In the genomic region with DNA sequence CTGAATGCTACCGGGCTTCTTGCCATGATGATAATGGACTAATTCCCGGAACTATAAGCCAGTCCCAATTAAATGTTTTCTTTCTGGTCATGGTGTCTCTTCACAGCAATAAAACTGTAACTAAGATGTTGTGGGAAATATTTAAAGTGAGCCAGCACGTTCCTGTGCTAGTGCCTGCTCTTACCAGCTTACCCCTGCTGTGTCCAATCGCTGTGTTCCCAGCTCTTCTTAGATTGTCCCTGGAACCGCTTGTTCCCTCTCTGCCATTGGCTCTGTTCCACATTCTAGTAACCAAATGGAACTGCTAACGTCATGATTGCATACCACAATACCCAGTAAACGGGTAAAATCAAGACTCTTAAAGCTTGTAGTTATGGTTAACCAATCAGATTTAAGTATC, we compare ENCODE assay signal across 34 mouse cellular contexts.
"Had no signal": no experiment of that assay in that cellular context is flagged by ENCODE, and none has a peak within 500 bp of the region (broad histone marks: within the 10 kb centered on the region; RNA-seq: fewer than 3 reads in every experiment).

No protein-coding gene starts in this region.

- H3K27ac ChIP-seq: heart, embryonic 13.5 days; heart, embryonic 15.5 days; hindbrain, embryonic 10.5 days; hindbrain, embryonic 12.5 days; hindbrain, embryonic 13.5 days; hindbrain, embryonic 14.5 days; hindbrain, embryonic 15.5 days; hindbrain, postnatal 0 days; intestine, embryonic 15.5 days; kidney, embryonic 15.5 days; kidney, postnatal 0 days; layer of hippocampus, adult 2 months; left cerebral cortex, adult 2 months had no signal

- H3K4me3 ChIP-seq: heart, embryonic 12.5 days; heart, embryonic 13.5 days; heart, embryonic 15.5 days; hindbrain, embryonic 10.5 days; hindbrain, embryonic 12.5 days; hindbrain, embryonic 13.5 days; hindbrain, embryonic 15.5 days; intestine, embryonic 15.5 days; kidney, embryonic 15.5 days; layer of hippocampus, adult 2 months; left cerebral cortex, adult 2 months had no signal

- ATAC-seq: hindbrain, embryonic 16.5 days; hindbrain, postnatal 0 days; inflammation-experienced regulatory T-cells, adult 6 months; intestine, embryonic 15.5 days; intestine, embryonic 16.5 days; intestine, postnatal 0 days had no signal

- H3K36me3 ChIP-seq: heart, embryonic 12.5 days; heart, embryonic 13.5 days; heart, embryonic 15.5 days; hindbrain, embryonic 10.5 days; hindbrain, embryonic 12.5 days; hindbrain, embryonic 13.5 days; hindbrain, embryonic 15.5 days; intestine, embryonic 15.5 days; kidney, embryonic 15.5 days had no signal

- H3K4me1 ChIP-seq: heart, embryonic 12.5 days; heart, embryonic 13.5 days; heart, embryonic 15.5 days; hindbrain, embryonic 10.5 days; hindbrain, embryonic 12.5 days; hindbrain, embryonic 13.5 days; hindbrain, embryonic 15.5 days; intestine, embryonic 15.5 days; kidney, embryonic 15.5 days had no signal

- H3K4me2 ChIP-seq: heart, embryonic 11.5 days; heart, embryonic 12.5 days; heart, embryonic 13.5 days; heart, embryonic 15.5 days; hindbrain, embryonic 12.5 days; hindbrain, embryonic 13.5 days; hindbrain, embryonic 14.5 days; hindbrain, embryonic 15.5 days; intestine, embryonic 15.5 days; kidney, embryonic 15.5 days had no signal

- DNase-seq: heart, postnatal 10 days; heart, postnatal 36 days; heart, postnatal 4 days; kidney, adult 11 months; kidney, adult 18-20 months; kidney, adult 2 months; kidney, adult 8-10 months; kidney, adult 9 months; kidney, postnatal 10 days; kidney, postnatal 14 days; kidney, postnatal 25 days; kidney, postnatal 36 days; kidney, postnatal 4 days; layer of hippocampus, adult 9-11 months; layer of hippocampus, postnatal 36 days had no signal

- H3K9ac ChIP-seq: heart, embryonic 12.5 days; heart, embryonic 13.5 days; heart, embryonic 15.5 days; hindbrain, embryonic 12.5 days; hindbrain, embryonic 13.5 days; hindbrain, embryonic 14.5 days; hindbrain, embryonic 15.5 days; intestine, embryonic 15.5 days; kidney, embryonic 15.5 days had no signal

- H3K27me3 ChIP-seq: heart, embryonic 12.5 days; heart, embryonic 13.5 days; heart, embryonic 15.5 days; hindbrain, embryonic 12.5 days; hindbrain, embryonic 13.5 days; hindbrain, embryonic 15.5 days; intestine, embryonic 15.5 days; kidney, embryonic 15.5 days had no signal

- H3K9me3 ChIP-seq: heart, embryonic 12.5 days; heart, embryonic 13.5 days; heart, embryonic 15.5 days; hindbrain, embryonic 10.5 days; hindbrain, embryonic 12.5 days; hindbrain, embryonic 13.5 days; hindbrain, embryonic 15.5 days; intestine, embryonic 15.5 days; kidney, embryonic 15.5 days had no signal
